Mouse (Mus musculus) brain, adult 2 months (tissue): ENCODE results near the gene H2afb1.
A peak's percentile ranks its signal among the peaks of the same experiment; 100 is the strongest.
"Not testable (repeated sequence)": the region's sequence is repeated elsewhere in the genome, so short reads cannot be mapped to it uniquely, and the experiment has no call there.

ENCODE experiments used
- DNase-seq: peaks from one replicate; pipeline ENCODE4 v3.0.0; 2011; ENCODE audit warnings: low read depth, low spot score

H2afb1 gene

GRCm38 (mm10) chrX:117014457-117014856 is at the start of gene H2afb1:
H2afb1 (plus strand) TSS chrX:117014757.
- DNase-seq = not testable (repeated sequence)

GRCm38 (mm10) chrX:117036085-117036484 is 21.5 kb downstream of the H2afb1 start:
- peak; percentile 17 for DNase-seq
